Mouse (Mus musculus) ES-Bruce4 (cell line): ENCODE results near the gene Lrrn4. TPM values are rescaled to one million over a fixed set of nuclear protein-coding genes. Genes with fewer than 3 reads are reported as not detected.

Source experiments
- H3K27ac ChIP-seq: 2 replicates; pipeline ENCODE4 v1.5.1; 2012; ENCODE audit warnings: low read length, inconsistent platforms; ENCODE audit not compliant: insufficient read depth
- H3K27me3 ChIP-seq: 2 replicates; pipeline ENCODE4 v1.6.1; 2012; ENCODE audit warnings: mild to moderate bottlenecking, low read length, inconsistent platforms; ENCODE audit not compliant: control insufficient read depth, poor library complexity, insufficient read depth, severe bottlenecking
- H3K36me3 ChIP-seq: 2 replicates; pipeline ENCODE4 v1.6.1; 2012; ENCODE audit warnings: inconsistent platforms, mild to moderate bottlenecking, low read length, moderate library complexity; ENCODE audit not compliant: control insufficient read depth, poor library complexity, insufficient read depth, severe bottlenecking
- H3K4me1 ChIP-seq: one replicate; pipeline ENCODE4 v1.8.1; 2011; ENCODE audit warnings: low read length; ENCODE audit not compliant: control insufficient read depth, insufficient read depth
- H3K4me3 ChIP-seq: 2 replicates; pipeline ENCODE4 v1.5.1; 2011; ENCODE audit warnings: low read depth, mild to moderate bottlenecking, low read length
- H3K9ac ChIP-seq: 2 replicates; pipeline ENCODE4 v1.6.1; 2012; ENCODE audit warnings: low read depth, mild to moderate bottlenecking, inconsistent platforms; ENCODE audit not compliant: poor library complexity, severe bottlenecking
- H3K9me3 ChIP-seq: replicated peaks from 2 replicates; pipeline ENCODE4 v1.6.1; 2012; ENCODE audit warnings: mild to moderate bottlenecking, low read length, inconsistent platforms; ENCODE audit not compliant: control insufficient read depth, poor library complexity, insufficient read depth, severe bottlenecking
- CTCF ChIP-seq: IDR thresholded peaks from one replicate; pipeline ENCODE4 v1.8.1; 2011; ENCODE audit warnings: low read depth, low read length
- EP300 ChIP-seq: IDR thresholded peaks from 2 replicates; pipeline ENCODE4 v1.6.1; 2011; ENCODE audit warnings: low read depth, low read length; ENCODE audit not compliant: insufficient read depth
- POLR2A ChIP-seq: IDR thresholded peaks from one replicate; pipeline ENCODE4 v1.8.1; 2011; ENCODE audit warnings: low read length; ENCODE audit not compliant: insufficient read depth
- polyA plus RNA-seq: library from polyadenylated mRNA; stranded (reverse); fragments of >200 nt; gene quantifications from 2 replicates; pipeline ENCODE4 v1.2.4, GENCODE M21; 2011; ENCODE audit warnings: low read depth; ENCODE audit not compliant: missing spikeins, insufficient read depth, insufficient read length

The Lrrn4 gene
- polyA plus RNA-seq, 1 experiment: 20.4 TPM

GRCm38 (mm10) chr2:132922076-132922873 lies 41.6 kb upstream of the Lrrn4 start:
- H3K9me3 ChIP-seq: no peaks in the 10 kb centered on the region
- no peak overlapping the region for H3K27ac ChIP-seq
- H3K27me3 ChIP-seq: no peaks in the 10 kb centered on the region
- no peak overlapping the region for H3K4me3 ChIP-seq
- TF ChIP-seq CTCF: no peak
- H3K4me1 ChIP-seq: no peaks in the 10 kb centered on the region
- no peaks in the 10 kb centered on the region for H3K36me3 ChIP-seq
- no peak overlapping the region for H3K9ac ChIP-seq

DNA sequence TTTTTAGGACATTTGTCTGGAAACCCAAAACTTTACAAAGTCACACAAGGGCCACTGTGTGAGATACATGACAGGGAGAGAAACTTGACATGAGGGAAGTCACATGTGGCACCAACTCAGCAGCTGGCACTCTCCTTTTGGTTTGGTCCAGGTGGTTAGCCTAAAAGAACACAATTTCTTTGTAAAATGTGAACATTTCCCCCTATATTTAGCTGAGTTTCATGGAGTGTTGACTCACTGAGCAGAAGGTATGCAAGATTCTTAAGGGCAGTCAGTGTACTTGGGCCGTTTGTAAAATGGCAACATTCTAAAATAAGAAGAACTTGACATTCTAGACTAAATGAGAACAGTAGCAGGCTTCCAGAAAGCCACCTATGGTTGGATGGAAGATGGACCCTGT lies 34.1 kb upstream of the Lrrn4 start:
- Histone ChIP-seq H3K9ac (no peak overlapping the region), H3K9me3 (no peaks in the 10 kb centered on the region), H3K27me3 (no peaks in the 10 kb centered on the region), H3K4me3 (no peak overlapping the region), H3K4me1 (no peaks in the 10 kb centered on the region), H3K36me3 (no peaks in the 10 kb centered on the region), H3K27ac (no peak overlapping the region)
- no peak for TF ChIP-seq CTCF
- TF ChIP-seq POLR2A: no peak

- no peak overlapping the region for H3K4me3 ChIP-seq
- peak; percentile 52 for TF ChIP-seq CTCF
- no peak for TF ChIP-seq POLR2A
- no peaks in the 10 kb centered on the region for H3K36me3 ChIP-seq
- no peak overlapping the region for H3K9ac ChIP-seq
- H3K4me1 ChIP-seq: no peaks in the 10 kb centered on the region
- no peaks in the 10 kb centered on the region for H3K9me3 ChIP-seq
- H3K27me3 ChIP-seq: no peaks in the 10 kb centered on the region
- no peak overlapping the region for H3K27ac ChIP-seq
These were observed 26.1 kb upstream of the Lrrn4 start for GRCm38 (mm10) chr2:132906763-132907162.

DNA sequence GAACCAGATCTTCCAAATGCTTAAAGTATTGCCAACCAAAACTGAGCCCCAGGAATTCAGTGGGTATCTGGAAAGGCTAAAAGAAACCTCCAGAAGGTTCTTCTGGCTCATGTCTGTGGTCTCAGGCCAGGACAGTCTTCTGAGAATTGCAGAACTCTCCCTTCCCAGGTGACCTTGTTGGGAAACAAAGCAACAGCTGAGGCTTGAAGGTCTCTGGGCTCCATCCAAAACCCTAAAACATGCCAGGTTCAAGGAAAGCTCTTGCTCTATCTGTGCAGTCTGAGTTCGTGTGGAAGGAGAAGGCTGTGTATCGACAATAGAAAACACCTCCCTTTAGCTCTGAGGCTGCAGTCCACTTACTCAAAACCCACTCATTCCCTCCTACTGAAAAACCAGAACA lies 24.3 kb upstream of the Lrrn4 start:
- TF ChIP-seq POLR2A: no peak
- no peak for TF ChIP-seq EP300
- TF ChIP-seq CTCF: no peak
- Histone ChIP-seq H3K4me1 (no peaks in the 10 kb centered on the region), H3K27ac (no peak overlapping the region), H3K9me3 (no peaks in the 10 kb centered on the region), H3K4me3 (no peak overlapping the region), H3K9ac (no peak overlapping the region), H3K36me3 (no peaks in the 10 kb centered on the region), H3K27me3 (no peaks in the 10 kb centered on the region)

DNA sequence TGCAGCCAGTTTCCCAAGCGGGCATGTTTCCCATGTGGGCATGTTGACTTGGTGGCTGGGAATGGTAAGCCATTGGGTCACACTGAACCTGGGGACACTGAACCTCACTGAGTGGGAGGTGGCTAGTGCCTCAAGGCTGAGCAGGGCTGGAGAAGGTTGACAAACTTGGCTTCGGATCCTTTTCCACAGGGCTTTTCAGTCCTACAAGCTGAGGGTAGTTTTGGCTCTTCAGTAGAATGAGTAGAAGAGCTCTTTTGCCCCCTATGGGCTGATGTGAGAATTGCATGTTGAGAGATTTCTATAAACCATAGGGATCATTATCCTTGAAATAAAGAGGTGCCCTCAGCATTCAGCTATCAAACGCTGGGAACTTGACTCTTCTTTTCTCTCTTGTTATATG lies 22.8 kb upstream of the Lrrn4 start:
- H3K36me3 ChIP-seq: no peaks in the 10 kb centered on the region
- no peak overlapping the region for H3K4me3 ChIP-seq
- H3K27ac ChIP-seq: no peak overlapping the region
- no peaks in the 10 kb centered on the region for H3K9me3 ChIP-seq
- H3K4me1 ChIP-seq: no peaks in the 10 kb centered on the region
- H3K9ac ChIP-seq: no peak overlapping the region
- no peaks in the 10 kb centered on the region for H3K27me3 ChIP-seq
- no peak for TF ChIP-seq POLR2A
- TF ChIP-seq EP300: no peak
- TF ChIP-seq CTCF: no peak

GRCm38 (mm10) chr2:132902056-132902455 lies 21.4 kb upstream of the Lrrn4 start:
- H3K27ac ChIP-seq: no peak overlapping the region
- no peaks in the 10 kb centered on the region for H3K9me3 ChIP-seq
- no peaks in the 10 kb centered on the region for H3K27me3 ChIP-seq
- H3K4me1 ChIP-seq: no peaks in the 10 kb centered on the region
- H3K36me3 ChIP-seq: no peaks in the 10 kb centered on the region
- TF ChIP-seq CTCF: no peak
- no peak for TF ChIP-seq EP300
- no peak for TF ChIP-seq POLR2A
- no peak overlapping the region for H3K9ac ChIP-seq
- H3K4me3 ChIP-seq: no peak overlapping the region
